Mouse (Mus musculus) forelimb bud, embryonic 11.5 days (tissue): Measurements from ENCODE around the gene Bcl2.

Experiments used
- DNase-seq: peaks from one replicate; pipeline ENCODE4 v3.0.0-alpha.2; 2012; ENCODE audit warnings: low read depth, low spot score

Bcl2 gene

GRCm38 (mm10) chr1:106628279-106628678 lies 85.8 kb downstream of the Bcl2 start:
- no peak for DNase-seq

- no peak for DNase-seq
Measured at GRCm38 (mm10) chr1:106627241-106627640, 86.8 kb downstream of the Bcl2 start.

- DNase-seq: no peak
Measured at GRCm38 (mm10) chr1:106620174-106620931, 93.7 kb downstream of the Bcl2 start.

GRCm38 (mm10) chr1:106618814-106619213 lies 95.3 kb downstream of the Bcl2 start:
- DNase-seq: no peak

- DNase-seq: no peak
Measured at GRCm38 (mm10) chr1:106616955-106617354, 97.1 kb downstream of the Bcl2 start.

GRCm38 (mm10) chr1:106613371-106613770 lies 100.7 kb downstream of the Bcl2 start:
- no peak for DNase-seq

GRCm38 (mm10) chr1:106612166-106613031 lies 101.7 kb downstream of the Bcl2 start:
- no peak for DNase-seq

- DNase-seq: no peak
Measured at GRCm38 (mm10) chr1:106611246-106611645, 102.8 kb downstream of the Bcl2 start.

GRCm38 (mm10) chr1:106608098-106608778 lies 105.8 kb downstream of the Bcl2 start:
- DNase-seq: no peak

- DNase-seq: no peak
Measured at GRCm38 (mm10) chr1:106606951-106607350, 107.1 kb downstream of the Bcl2 start.

- no peak for DNase-seq
Measured at GRCm38 (mm10) chr1:106603406-106603805, 110.7 kb downstream of the Bcl2 start.

GRCm38 (mm10) chr1:106602941-106603340 lies 111.1 kb downstream of the Bcl2 start:
- peak; percentile 27 for DNase-seq

GRCm38 (mm10) chr1:106602536-106602935 lies 111.5 kb downstream of the Bcl2 start:
- DNase-seq: no peak

- no peak for DNase-seq
Measured at GRCm38 (mm10) chr1:106601247-106601646, 112.8 kb downstream of the Bcl2 start.

GRCm38 (mm10) chr1:106600841-106601240 lies 113.2 kb downstream of the Bcl2 start:
- no peak for DNase-seq

- DNase-seq: no peak
Measured at GRCm38 (mm10) chr1:106598292-106598583, 115.8 kb downstream of the Bcl2 start.

- peak; percentile 51 for DNase-seq
Measured at GRCm38 (mm10) chr1:106597575-106598291, 116.3 kb downstream of the Bcl2 start.

GRCm38 (mm10) chr1:106596380-106596779 lies 117.7 kb downstream of the Bcl2 start:
- DNase-seq: no peak

GRCm38 (mm10) chr1:106595286-106595885 lies 118.7 kb downstream of the Bcl2 start:
- DNase-seq: no peak

GRCm38 (mm10) chr1:106591180-106591774 lies 122.8 kb downstream of the Bcl2 start:
- no peak for DNase-seq

- DNase-seq: no peak
Measured at GRCm38 (mm10) chr1:106589141-106589540, 124.9 kb downstream of the Bcl2 start.
